Mouse (Mus musculus) neural tube, embryonic 14.5 days (tissue): ENCODE data around the gene Gm20815. TPM values are rescaled to one million over a fixed set of nuclear protein-coding genes. Genes with fewer than 3 reads are reported as not detected.
"Not testable (repeated sequence)": the region's sequence is repeated elsewhere in the genome, so short reads cannot be mapped to it uniquely, and the experiment has no call there.

ENCODE experiments used
- ATAC-seq: fragments of 200-750 bp; cut with Nextera tagmentation; 2 replicates; pipeline ENCODE4 v1.8.0; 2017; ENCODE audit warnings: low read depth, mild to moderate bottlenecking, moderate TSS enrichment, moderate library complexity
- H3K27ac ChIP-seq: fragments of 300-500 bp; sonication (generic); 2 replicates; pipeline ENCODE4 v1.5.1; 2014; ENCODE audit warnings: low read depth, mild to moderate bottlenecking, control low read depth, low read length, moderate library complexity, mixed read lengths
- H3K27me3 ChIP-seq: fragments of 300-500 bp; sonication (generic); 2 replicates; pipeline ENCODE4 v1.6.1; 2014; ENCODE audit warnings: low read length; ENCODE audit not compliant: control insufficient read depth, insufficient read depth
- H3K36me3 ChIP-seq: fragments of 300-500 bp; sonication (generic); 2 replicates; pipeline ENCODE4 v1.6.1; 2014; ENCODE audit warnings: low read length, mixed read lengths; ENCODE audit not compliant: control insufficient read depth, insufficient read depth
- H3K4me1 ChIP-seq: fragments of 300-500 bp; sonication (generic); 2 replicates; pipeline ENCODE4 v1.6.1; 2014; ENCODE audit warnings: low read length; ENCODE audit not compliant: control insufficient read depth, insufficient read depth
- H3K4me2 ChIP-seq: fragments of 300-500 bp; sonication (generic); 2 replicates; pipeline ENCODE4 v1.6.1; 2014; ENCODE audit warnings: mild to moderate bottlenecking, low read depth, low read length, control low read depth
- H3K4me3 ChIP-seq: fragments of 300-500 bp; sonication (generic); 2 replicates; pipeline ENCODE4 v1.5.1; 2014; ENCODE audit warnings: low read depth, low read length, control low read depth, mixed read lengths
- H3K9ac ChIP-seq: fragments of 300-500 bp; sonication (generic); replicated peaks from 2 replicates; pipeline ENCODE4 v1.6.1; 2014; ENCODE audit warnings: low read depth, mild to moderate bottlenecking, control low read depth, low read length, mixed read lengths
- H3K9me3 ChIP-seq: fragments of 300-500 bp; sonication (generic); 2 replicates; pipeline ENCODE4 v1.6.1; 2016; ENCODE audit warnings: low read length; ENCODE audit not compliant: control insufficient read depth
- WGBS: fragments of 180-500 bp; shearing (Covaris S2); extraction: QIAGEN DNeasy Blood & Tissue Kit; methylation state at CpG from one replicate; pipeline ENCODE4 v1.1.7; 2014; 5-methylcytosine and 5-hydroxymethylcytosine counted together
- polyA plus RNA-seq: library from polyadenylated mRNA; unstranded; fragments of >200 nt; fragmentation: Nextera tagmentation; extraction: Ambion mirVana; gene quantifications from 2 replicates; pipeline ENCODE4 v1.2.1, GENCODE M21; 2014

Gm20815 gene
- not detected in 2 replicates for polyA plus RNA-seq

- H3K27me3 ChIP-seq, H3K9ac ChIP-seq, H3K4me2 ChIP-seq, H3K9me3 ChIP-seq, H3K36me3 ChIP-seq, ATAC-seq, H3K4me3 ChIP-seq, H3K4me1 ChIP-seq, H3K27ac ChIP-seq: not testable (repeated sequence)
- WGBS = no CpG with 5 or more reads among the region's 4 CpGs
Observed at GRCm38 (mm10) chrY:8835069-8835468, at the start of gene Gm20815. Gene Gm20815 (minus strand): TSS chrY:8835169.
